Mouse (Mus musculus) neural tube, embryonic 15.5 days (tissue): ENCODE results near the gene Krt88. TPM values are rescaled to one million over a fixed set of nuclear protein-coding genes. Genes with fewer than 3 reads are reported as not detected.
A peak's percentile ranks its signal among the peaks of the same experiment; 100 is the strongest.

Experiments used
- ATAC-seq: fragments of 200-750 bp; cut with Nextera tagmentation; 2 replicates; pipeline ENCODE4 v1.8.0; 2017; ENCODE audit warnings: mild to moderate bottlenecking, moderate TSS enrichment, moderate library complexity; ENCODE audit not compliant: low FRiP score
- H3K27ac ChIP-seq: fragments of 300-500 bp; sonication (generic); replicated peaks from 2 replicates; pipeline ENCODE4 v1.5.1; 2015; ENCODE audit warnings: mild to moderate bottlenecking, inconsistent platforms
- H3K27me3 ChIP-seq: fragments of 300-500 bp; sonication (generic); replicated peaks from 2 replicates; pipeline ENCODE4 v1.6.1; 2015; ENCODE audit warnings: inconsistent platforms
- H3K36me3 ChIP-seq: fragments of 300-500 bp; sonication (generic); 2 replicates; pipeline ENCODE4 v1.6.1; 2015; ENCODE audit warnings: inconsistent platforms
- H3K4me1 ChIP-seq: fragments of 300-500 bp; sonication (generic); 2 replicates; pipeline ENCODE4 v1.6.1; 2015; ENCODE audit warnings: inconsistent platforms
- H3K4me2 ChIP-seq: fragments of 300-500 bp; sonication (generic); 2 replicates; pipeline ENCODE4 v1.6.1; 2015; ENCODE audit warnings: inconsistent platforms, mild to moderate bottlenecking, moderate library complexity
- H3K4me3 ChIP-seq: fragments of 300-500 bp; sonication (generic); replicated peaks from 2 replicates; pipeline ENCODE4 v1.5.1; 2015; ENCODE audit warnings: mild to moderate bottlenecking, inconsistent platforms
- H3K9ac ChIP-seq: fragments of 300-500 bp; sonication (generic); replicated peaks from 2 replicates; pipeline ENCODE4 v1.6.1; 2015; ENCODE audit warnings: mild to moderate bottlenecking, inconsistent platforms
- H3K9me3 ChIP-seq: fragments of 300-500 bp; sonication (generic); replicated peaks from 2 replicates; pipeline ENCODE4 v1.6.1; 2016; ENCODE audit warnings: inconsistent platforms
- WGBS: fragments of 180-500 bp; shearing (Covaris S2); methylation state at CpG from one replicate; pipeline ENCODE4 v1.1.7; 2015; ENCODE audit warnings: mixed read lengths; 5-methylcytosine and 5-hydroxymethylcytosine counted together
- polyA plus RNA-seq: library from polyadenylated mRNA; unstranded; fragments of >200 nt; fragmentation: Nextera tagmentation; extraction: Ambion mirVana; gene quantifications from 2 replicates; pipeline ENCODE4 v1.2.1, GENCODE M21; 2015

The Krt88 gene
- polyA plus RNA-seq, 1 experiment from 2014 or later, result not detected

DNA sequence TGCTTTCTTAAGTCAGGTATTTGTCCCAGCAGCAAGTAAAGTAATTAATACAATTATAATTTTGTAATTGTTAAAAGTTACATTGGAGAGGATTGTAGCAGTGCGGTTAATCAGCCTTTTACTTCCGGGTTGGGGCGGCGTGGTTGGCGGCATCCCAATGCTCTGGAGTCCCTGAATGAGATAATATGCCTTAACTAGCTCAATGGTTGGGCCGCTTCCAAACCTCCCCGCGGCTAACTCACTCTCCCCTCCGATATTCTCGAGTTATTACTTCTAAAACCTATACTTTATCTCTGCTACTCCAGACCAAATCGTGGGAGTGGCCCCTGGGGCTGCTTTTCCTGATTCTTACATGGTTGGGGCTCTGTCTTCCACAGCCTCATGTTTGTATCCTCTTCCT is 972 bp upstream of the Krt88 start:
- no peak for ATAC-seq
- WGBS, result 71% methylated on average over 11 of the region's 11 CpGs
- Histone ChIP-seq H3K27me3 (no peaks in the 10 kb centered on the region), H3K36me3 (no peaks in the 10 kb centered on the region), H3K27ac (no peak overlapping the region), H3K4me3 (no peak overlapping the region), H3K4me2 (no peak overlapping the region), H3K4me1 (no peaks in the 10 kb centered on the region), H3K9ac (no peak overlapping the region), H3K9me3 (no peaks in the 10 kb centered on the region)

DNA sequence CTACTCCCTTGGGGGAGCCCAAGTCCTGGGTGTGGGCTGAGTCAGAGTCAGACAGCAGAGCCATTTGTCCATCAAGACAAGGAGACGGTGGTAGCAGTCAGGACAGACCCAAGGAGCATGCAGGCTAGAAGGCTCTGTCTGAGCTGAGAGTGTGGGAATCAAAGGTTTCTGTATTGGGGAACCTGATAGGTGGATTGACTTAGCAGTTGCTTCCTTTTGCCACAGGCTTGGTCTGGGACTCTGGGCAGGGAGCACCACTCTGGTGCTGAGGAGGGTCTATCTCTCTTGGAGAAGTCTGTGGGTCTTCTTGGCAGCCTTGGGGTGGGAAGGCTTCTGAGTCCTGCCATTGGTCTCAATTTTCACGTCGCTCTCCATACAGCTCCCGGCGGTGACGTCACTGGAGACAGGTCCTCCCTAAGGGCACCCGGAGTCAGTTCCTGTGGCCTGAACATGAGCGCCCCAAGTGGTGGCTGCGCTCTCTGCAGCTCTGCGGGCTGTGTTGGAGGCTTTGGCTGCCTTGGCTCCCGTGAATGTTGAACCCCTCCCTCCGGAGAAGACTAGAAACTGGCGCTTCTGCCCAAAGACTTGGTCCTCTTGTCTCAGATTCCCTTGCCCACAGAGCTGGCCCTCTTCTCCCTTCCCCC is 5.7 kb downstream of the Krt88 start:
- Histone ChIP-seq H3K36me3 (no peaks in the 10 kb centered on the region), H3K4me1 (no peaks in the 10 kb centered on the region; the same call in 1 of the 2 replicates), H3K9me3 (0 out of 2 replicates have a peak, but pooled peaks cover 3% of the 10 kb centered on the region), H3K4me2 (peak overlapping the region; percentile 31), H3K27ac (no peak overlapping the region), H3K4me3 (no peak overlapping the region), H3K27me3 (no peaks in the 10 kb centered on the region), H3K9ac (no peak overlapping the region)
- no peak for ATAC-seq
- 8% methylated on average over 13 of the region's 13 CpGs for WGBS

DNA sequence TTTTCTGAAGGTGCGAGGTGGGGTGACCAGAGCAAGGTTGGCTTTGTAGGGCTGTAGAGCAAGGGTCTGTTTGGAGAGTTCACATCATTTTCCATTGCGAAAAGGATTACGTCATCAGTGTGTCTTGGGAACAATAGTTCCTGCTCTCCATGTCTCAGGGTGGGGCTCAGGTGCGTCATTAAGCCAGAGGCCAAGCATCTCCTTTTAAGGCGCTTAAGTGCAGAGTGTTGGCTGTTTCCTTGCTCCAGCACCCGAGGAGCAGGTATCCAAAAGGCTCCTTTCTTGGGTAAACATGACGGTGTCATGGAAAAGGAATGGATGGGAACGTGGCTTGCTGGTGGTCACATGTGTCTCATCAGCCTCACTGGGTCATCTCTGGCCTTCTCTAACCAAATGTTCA is 7.2 kb downstream of the Krt88 start:
- H3K4me2 ChIP-seq, result no peak overlapping the region
- WGBS, result 91% methylated on average over 8 of the region's 8 CpGs
- ATAC-seq, result no peak

DNA sequence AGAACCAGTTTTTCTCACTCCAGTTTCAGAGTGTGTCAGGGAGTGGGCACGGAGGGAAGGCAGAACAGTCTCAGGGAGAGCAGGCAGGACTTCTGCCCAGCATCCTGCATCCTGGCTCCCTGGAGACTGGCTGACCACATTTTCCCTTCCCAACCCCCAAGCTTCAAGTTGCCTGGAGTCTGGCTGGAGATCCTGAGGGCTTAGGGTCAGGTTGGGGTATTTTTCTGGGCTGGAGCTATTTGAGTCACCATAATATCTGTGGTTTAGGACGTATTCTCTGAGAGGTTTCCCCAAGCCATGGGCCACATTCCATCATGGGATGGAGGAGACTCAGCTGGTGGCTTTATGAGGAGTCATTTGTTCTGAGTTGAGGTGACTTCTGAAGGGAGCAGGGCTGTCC is 7.7 kb downstream of the Krt88 start:
- Histone ChIP-seq H3K4me1 (peaks cover 7% of the 10 kb centered on the region), H3K4me3 (no peak overlapping the region), H3K4me2 (no peak overlapping the region), H3K36me3 (no peaks in the 10 kb centered on the region), H3K27ac (no peak overlapping the region), H3K9me3 (0 out of 2 replicates have a peak, but pooled peaks cover 3% of the 10 kb centered on the region), H3K27me3 (no peaks in the 10 kb centered on the region), H3K9ac (no peak overlapping the region)
- WGBS, result 84% methylated on average over 2 of the region's 2 CpGs
- ATAC-seq, result no peak

More for the DNA sequence above, 7.2 kb downstream of the Krt88 start:
- Histone ChIP-seq H3K9ac (no peak overlapping the region), H3K4me1 (peaks cover 7% of the 10 kb centered on the region), H3K4me3 (no peak overlapping the region), H3K27me3 (no peaks in the 10 kb centered on the region), H3K9me3 (0 out of 2 replicates have a peak, but pooled peaks cover 3% of the 10 kb centered on the region), H3K36me3 (no peaks in the 10 kb centered on the region), H3K27ac (no peak overlapping the region)

DNA sequence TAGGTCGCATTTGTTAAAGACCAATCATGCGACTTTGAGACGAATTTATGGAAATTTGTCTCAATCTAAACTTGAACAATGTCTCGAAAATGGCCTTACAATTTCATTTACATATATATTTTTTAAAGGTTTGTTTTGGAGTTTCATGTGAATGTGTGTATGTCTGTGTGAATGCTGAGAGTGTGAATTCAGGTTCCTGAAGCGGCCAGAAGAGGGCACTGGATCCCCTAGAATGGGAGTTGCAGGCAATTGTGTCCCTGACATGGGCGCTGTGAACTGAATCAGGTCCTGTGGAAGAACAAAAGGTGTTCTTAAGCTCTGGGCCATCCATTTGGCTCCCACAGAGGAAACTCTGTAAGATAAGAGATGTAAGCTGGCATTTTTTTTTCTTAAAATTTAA is 8.3 kb downstream of the Krt88 start:
- H3K36me3 ChIP-seq, result no peaks in the 10 kb centered on the region
- H3K9ac ChIP-seq, result no peak overlapping the region
- no peak overlapping the region for H3K27ac ChIP-seq
- no peak overlapping the region for H3K4me3 ChIP-seq
- H3K4me2 ChIP-seq, result no peak overlapping the region
- H3K27me3 ChIP-seq, result no peaks in the 10 kb centered on the region
- H3K9me3 ChIP-seq, result 0 out of 2 replicates have a peak, but pooled peaks cover 3% of the 10 kb centered on the region
- WGBS, result 93% methylated on average over 6 of the region's 6 CpGs
- H3K4me1 ChIP-seq, result peaks cover 7% of the 10 kb centered on the region
- no peak for ATAC-seq

DNA sequence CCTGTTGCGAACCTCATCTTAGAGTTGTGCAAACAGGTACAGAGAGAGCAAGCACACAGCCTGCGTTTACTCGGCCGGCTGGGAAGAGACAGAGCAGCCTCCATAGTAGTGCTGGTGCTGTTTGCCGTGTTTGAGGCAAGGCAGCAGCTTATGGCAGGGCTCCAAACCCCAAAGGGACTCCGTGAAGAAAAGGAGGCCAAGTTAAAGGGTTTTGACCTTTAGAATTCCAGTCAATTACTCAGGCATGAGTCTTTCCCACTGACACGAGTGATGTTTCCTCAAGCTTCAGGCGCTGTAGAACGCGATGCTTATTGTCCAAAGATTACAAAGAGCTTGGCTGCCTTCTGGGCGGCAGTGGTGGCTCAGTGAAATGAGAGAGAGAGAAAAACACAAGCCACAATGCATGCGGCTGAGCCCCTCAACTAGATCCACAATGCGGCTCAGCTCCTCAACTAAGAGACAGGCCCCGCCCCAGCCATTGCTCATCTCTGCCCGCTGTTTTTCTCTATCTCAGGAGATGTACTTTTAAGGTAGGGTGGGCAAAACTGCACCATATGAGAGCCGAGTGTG is 10.9 kb downstream of the Krt88 start:
- Histone ChIP-seq H3K27me3 (no peaks in the 10 kb centered on the region), H3K9me3 (0 out of 2 replicates have a peak, but pooled peaks cover 3% of the 10 kb centered on the region), H3K36me3 (no peaks in the 10 kb centered on the region), H3K9ac (no peak overlapping the region), H3K4me3 (no peak overlapping the region), H3K4me2 (no peak overlapping the region), H3K27ac (no peak overlapping the region), H3K4me1 (peaks cover 7% of the 10 kb centered on the region)
- no peak for ATAC-seq
- 44% methylated on average over 16 of the region's 16 CpGs for WGBS

DNA sequence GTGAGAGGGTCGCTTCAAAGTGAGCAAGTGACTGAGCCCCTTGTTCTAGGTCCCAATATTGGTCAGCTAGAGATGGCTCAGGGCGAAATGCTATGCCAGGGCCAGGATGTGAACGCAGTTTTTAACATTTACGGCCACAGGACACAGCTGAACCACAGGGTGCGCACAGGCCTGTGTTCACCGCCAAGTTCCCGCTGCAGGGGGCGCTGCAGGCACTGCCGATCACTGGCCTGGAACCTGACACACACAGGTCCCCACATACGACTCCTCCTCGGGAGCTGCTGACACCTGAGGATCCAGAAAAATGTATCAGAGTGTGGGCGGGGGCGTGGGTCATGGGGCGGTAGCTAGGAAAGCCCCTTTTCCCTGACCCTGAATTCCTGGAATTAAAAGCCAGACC is 11.7 kb downstream of the Krt88 start:
- 86% methylated on average over 14 of the region's 14 CpGs for WGBS
- ATAC-seq, result no peak
- no peak overlapping the region for H3K9ac ChIP-seq

DNA sequence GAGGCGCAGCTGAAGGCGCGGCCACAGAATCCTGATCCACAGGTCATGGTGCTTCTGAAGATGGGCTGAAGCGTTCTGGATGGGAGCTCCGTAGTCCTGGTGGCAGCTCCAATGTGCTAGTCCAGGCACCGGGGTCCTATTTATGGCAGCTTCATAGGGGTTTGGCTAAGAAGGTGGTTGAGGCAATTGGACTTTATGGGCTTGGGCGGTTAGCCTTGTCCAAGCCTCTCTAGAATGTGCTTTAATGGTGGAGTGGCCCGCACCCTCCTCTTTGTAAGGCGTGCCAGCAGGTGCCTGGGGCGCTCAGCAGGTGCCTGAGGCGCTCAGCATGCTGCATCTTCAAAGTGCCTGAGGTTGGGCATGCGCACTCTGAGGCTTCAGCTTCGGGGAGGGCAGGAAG is 16.1 kb downstream of the Krt88 start, which contains the start of gene Krt81:
Krt81 (minus strand) TSS at position 101 of the 400 bp plus-strand sequence.
- no peak within 1 kb of the TSS for H3K9ac ChIP-seq
- peaks cover 3% of the 10 kb centered on the region for H3K4me1 ChIP-seq
- H3K36me3 ChIP-seq, result no peaks in the 10 kb centered on the region
- no peaks in the 10 kb centered on the region for H3K9me3 ChIP-seq
- no peak for ATAC-seq
- no peak within 1 kb of the TSS for H3K4me3 ChIP-seq
- no peaks in the 10 kb centered on the region for H3K27me3 ChIP-seq
- H3K27ac ChIP-seq, result no peak within 1 kb of the TSS
- no peak within 1 kb of the TSS for H3K4me2 ChIP-seq
- 72% methylated on average over 13 of the region's 13 CpGs for WGBS

More for the DNA sequence above, 11.7 kb downstream of the Krt88 start:
- H3K36me3 ChIP-seq, result no peaks in the 10 kb centered on the region
- 0 out of 2 replicates have a peak, but pooled peaks cover 3% of the 10 kb centered on the region for H3K9me3 ChIP-seq
- H3K27me3 ChIP-seq, result no peaks in the 10 kb centered on the region
- peaks cover 7% of the 10 kb centered on the region for H3K4me1 ChIP-seq
- no peak overlapping the region for H3K27ac ChIP-seq
- no peak overlapping the region for H3K4me2 ChIP-seq
- H3K4me3 ChIP-seq, result no peak overlapping the region

DNA sequence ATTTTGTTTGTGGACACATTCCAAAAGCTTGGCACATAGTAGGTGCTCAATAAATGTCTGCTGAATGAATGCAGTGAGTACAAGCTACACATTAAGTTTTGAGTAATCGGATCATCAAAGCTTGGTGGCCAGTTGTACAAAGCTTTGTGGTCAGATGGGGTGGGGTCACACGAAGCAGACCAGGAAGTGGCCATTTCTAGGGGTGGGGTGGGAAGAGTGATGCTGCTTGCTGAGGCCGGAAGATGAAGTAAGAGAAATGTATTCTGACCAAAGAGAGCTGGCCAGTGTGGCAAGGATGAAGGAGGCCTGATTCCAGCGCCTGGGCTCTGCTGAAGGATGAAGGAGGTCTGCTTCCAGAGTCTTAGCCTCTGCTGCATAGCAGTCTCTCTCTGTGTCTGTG is 21.5 kb downstream of the Krt88 start:
- Histone ChIP-seq H3K27me3 (no peaks in the 10 kb centered on the region), H3K9me3 (no peaks in the 10 kb centered on the region), H3K27ac (no peak overlapping the region), H3K4me1 (no peaks in the 10 kb centered on the region), H3K9ac (no peak overlapping the region), H3K4me2 (no peak overlapping the region), H3K4me3 (no peak overlapping the region), H3K36me3 (no peaks in the 10 kb centered on the region)
- no peak for ATAC-seq
- WGBS, result 86% methylated on average over 4 of the region's 4 CpGs

DNA sequence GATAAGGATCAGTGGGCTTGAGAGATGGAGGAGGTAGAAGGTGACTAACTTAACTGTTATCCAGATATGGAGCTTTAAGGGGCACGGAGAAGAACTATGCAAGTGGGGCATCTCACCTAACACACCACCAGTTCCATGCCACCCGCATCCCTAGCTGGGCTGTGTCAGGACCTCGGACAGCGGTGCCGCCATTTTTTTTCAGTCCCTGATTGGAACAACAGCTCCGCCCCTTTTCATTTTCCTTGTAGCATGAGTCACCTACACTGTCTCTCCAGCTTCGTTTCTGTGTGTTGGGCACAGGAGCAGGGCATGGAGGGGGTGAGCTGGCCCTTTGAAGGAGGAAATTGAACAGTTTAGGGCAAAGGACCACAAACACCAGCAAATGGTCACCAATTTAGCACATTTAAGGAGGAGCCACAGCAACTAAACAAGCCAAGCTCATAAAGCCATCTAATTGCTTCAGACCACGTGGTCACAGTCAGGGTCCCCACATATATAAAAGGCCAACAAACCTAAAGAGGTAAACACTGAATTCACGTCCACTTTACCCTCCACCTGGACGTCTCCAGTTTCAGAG is 25.5 kb downstream of the Krt88 start, which contains the start of gene Krt86:
Krt86 (plus strand) TSS at position 527 of the 577 bp plus-strand sequence.
- H3K9ac ChIP-seq, result no peak within 1 kb of the TSS
- 25% methylated on average over 10 of the region's 10 CpGs for WGBS
- H3K4me1 ChIP-seq, result no peaks in the 10 kb centered on the region
- H3K4me3 ChIP-seq, result no peak within 1 kb of the TSS
- no peaks in the 10 kb centered on the region for H3K9me3 ChIP-seq
- H3K27me3 ChIP-seq, result 0 out of 2 replicates have a peak, but pooled peaks cover 4% of the 10 kb centered on the region
- no peak within 1 kb of the TSS for H3K27ac ChIP-seq
- no peak within 1 kb of the TSS for H3K4me2 ChIP-seq
- H3K36me3 ChIP-seq, result no peaks in the 10 kb centered on the region
- no peak for ATAC-seq

DNA sequence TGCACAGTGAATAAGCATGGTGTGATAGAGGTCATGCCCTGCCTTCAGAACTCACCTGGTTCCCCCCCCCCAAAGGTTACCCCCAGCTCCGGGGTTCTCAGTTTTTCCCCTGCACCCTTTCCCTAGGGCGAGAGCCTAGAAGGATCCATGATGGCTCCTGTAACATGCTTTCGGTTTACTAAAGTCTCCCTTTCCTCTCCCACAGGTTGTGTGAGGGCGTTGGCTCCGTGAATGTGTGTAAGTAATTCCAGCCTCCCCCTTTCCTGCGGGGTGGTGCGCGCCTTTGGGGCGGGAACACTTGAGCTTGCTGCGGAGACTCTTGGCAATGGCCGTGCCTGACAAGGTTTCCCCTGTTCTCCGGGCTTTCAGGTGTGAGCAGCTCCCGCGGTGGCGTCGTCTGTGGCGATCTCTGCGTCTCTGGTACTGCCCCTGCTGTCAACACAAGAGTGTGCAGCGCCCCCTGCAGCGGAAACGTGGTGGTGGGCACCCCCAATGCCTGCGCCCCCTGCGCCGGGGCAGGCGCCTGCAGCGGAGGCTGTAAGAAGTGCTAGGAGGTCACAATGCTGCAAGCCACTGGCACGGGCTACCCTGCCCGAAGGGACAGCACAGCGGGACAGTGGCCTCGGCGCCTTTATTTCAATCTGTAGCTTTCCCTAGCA is 31.6 kb downstream of the Krt88 start:
- H3K4me2 ChIP-seq, result peak overlapping the region; percentile 71
- H3K4me3 ChIP-seq, result peak overlapping the region; percentile 28
- ATAC-seq, result no peak
- H3K27me3 ChIP-seq, result peaks cover 8% of the 10 kb centered on the region; the same call in 1 of the 2 replicates
- WGBS, result 9% methylated on average over 31 of the region's 31 CpGs
- H3K36me3 ChIP-seq, result no peaks in the 10 kb centered on the region
- H3K4me1 ChIP-seq, result peaks cover 12% of the 10 kb centered on the region
- H3K9ac ChIP-seq, result peak overlapping the region; percentile 12; the same call in 1 of the 2 replicates
- no peak overlapping the region for H3K27ac ChIP-seq
- no peaks in the 10 kb centered on the region for H3K9me3 ChIP-seq
